Mouse (Mus musculus) MEL (cell line): ENCODE measurements around the gene Slc25a26. TPM values are rescaled to one million over a fixed set of nuclear protein-coding genes. Genes with fewer than 3 reads are reported as not detected.
A peak's percentile ranks its signal among the peaks of the same experiment; 100 is the strongest.

ENCODE experiments used
- DNase-seq: peaks from one replicate; pipeline ENCODE4 v3.0.0; 2011; ENCODE audit warnings: low read depth, low spot score
- H3K27ac ChIP-seq: 2 replicates; pipeline ENCODE4 v1.5.1; 2012; ENCODE audit warnings: low read depth, mild to moderate bottlenecking, control low read depth, low read length, moderate library complexity; ENCODE audit not compliant: control insufficient read depth
- H3K27me3 ChIP-seq, 2 experiments: fragments of 150-350 bp in 1 of 2; sonication (generic) in 1 of 2; 2 replicates each; pipeline ENCODE4 v1.6.1; 2012; ENCODE audit warnings: low read length in 2 of 2, mild to moderate bottlenecking in 2 of 2, improper control_type of control experiment in 1 of 2, moderate library complexity in 1 of 2; ENCODE audit not compliant: insufficient read depth in 2 of 2, control insufficient read depth in 1 of 2
- H3K36me3 ChIP-seq, 2 experiments: 2 replicates each; pipeline ENCODE4 v1.6.1; 2012 to 2014; ENCODE audit warnings: low read length in 2 of 2, improper control_type of control experiment in 1 of 2, inconsistent platforms in 1 of 2, mild to moderate bottlenecking in 1 of 2; ENCODE audit not compliant: insufficient read depth in 2 of 2, control insufficient read depth in 1 of 2
- H3K4me1 ChIP-seq, 2 experiments: fragments of 150-350 bp in 1 of 2; sonication (generic) in 1 of 2; 2 replicates each; pipeline ENCODE4 v1.6.1; 2012; ENCODE audit warnings: low read length in 2 of 2, improper control_type of control experiment in 1 of 2, mild to moderate bottlenecking in 1 of 2; ENCODE audit not compliant: insufficient read depth in 2 of 2, control insufficient read depth in 1 of 2
- H3K4me3 ChIP-seq, 2 experiments: fragments of 150-350 bp in 1 of 2; sonication (generic) in 1 of 2; 2 replicates each; pipeline ENCODE4 v1.5.1; 2012; ENCODE audit warnings: low read depth in 2 of 2, low read length in 2 of 2, mild to moderate bottlenecking in 2 of 2, moderate library complexity in 2 of 2, control low read depth in 1 of 2, improper control_type of control experiment in 1 of 2; ENCODE audit not compliant: control insufficient read depth in 1 of 2, insufficient read depth in 1 of 2
- H3K79me2 ChIP-seq: 2 replicates; pipeline ENCODE4 v1.6.1; 2012; ENCODE audit warnings: mild to moderate bottlenecking, low read length, moderate library complexity; ENCODE audit not compliant: control insufficient read depth, poor library complexity, insufficient read depth
- H3K9ac ChIP-seq: 2 replicates; pipeline ENCODE4 v1.6.1; 2012; ENCODE audit warnings: low read depth, mild to moderate bottlenecking, control low read depth, low read length, moderate library complexity; ENCODE audit not compliant: control insufficient read depth, poor library complexity, severe bottlenecking
- H3K9me3 ChIP-seq: fragments of 150-350 bp; sonication (generic); replicated peaks from 2 replicates; pipeline ENCODE4 v1.6.1; 2012; ENCODE audit warnings: mild to moderate bottlenecking, low read length, improper control_type of control experiment, moderate library complexity; ENCODE audit not compliant: insufficient read depth
- BHLHE40 ChIP-seq: IDR thresholded peaks from 2 replicates; pipeline ENCODE4 v1.6.1; 2012; ENCODE audit warnings: low read depth, mild to moderate bottlenecking, inconsistent platforms, low read length, improper control_type of control experiment, borderline replicate concordance
- CTCF ChIP-seq, 3 experiments: IDR thresholded peaks in 2 of 3; conservative IDR thresholded peaks in 1 of 3; 2 replicates each; pipeline ENCODE4 v1.5.1; 2011 to 2012; ENCODE audit warnings: low read length in 3 of 3, low read depth in 2 of 3, mild to moderate bottlenecking in 2 of 3, improper control_type of control experiment in 1 of 3, inconsistent platforms in 1 of 3, mixed read lengths in 1 of 3, moderate library complexity in 1 of 3; ENCODE audit not compliant: control insufficient read depth in 1 of 3, insufficient read depth in 1 of 3, poor library complexity in 1 of 3, severe bottlenecking in 1 of 3
- E2F4 ChIP-seq: IDR thresholded peaks from 2 replicates; pipeline ENCODE4 v1.6.1; 2011; ENCODE audit warnings: low read depth, low read length, improper control_type of control experiment, borderline replicate concordance
- ELF1 ChIP-seq: IDR thresholded peaks from 2 replicates; pipeline ENCODE4 v1.6.1; 2014; ENCODE audit warnings: low read depth, mild to moderate bottlenecking, inconsistent platforms, low read length, improper control_type of control experiment, moderate library complexity
- EP300 ChIP-seq, 2 experiments: IDR thresholded peaks; 2 replicates each; pipeline ENCODE4 v1.6.1; 2011; ENCODE audit warnings: improper control_type of control experiment in 2 of 2, low read length in 2 of 2, low read depth in 1 of 2, mild to moderate bottlenecking in 1 of 2
- HCFC1 ChIP-seq: IDR thresholded peaks from 2 replicates; pipeline ENCODE4 v1.6.1; 2012; ENCODE audit warnings: low read depth, mild to moderate bottlenecking, inconsistent platforms, low read length, improper control_type of control experiment, moderate library complexity
- JUND ChIP-seq: IDR thresholded peaks from 2 replicates; pipeline ENCODE4 v1.6.1; 2011; ENCODE audit warnings: low read depth, mild to moderate bottlenecking, improper control_type of control experiment, low read length
- MAFK ChIP-seq: IDR thresholded peaks from 2 replicates; pipeline ENCODE4 v1.6.1; 2011; ENCODE audit warnings: low read depth, mild to moderate bottlenecking, low read length, improper control_type of control experiment, borderline replicate concordance
- MAZ ChIP-seq: IDR thresholded peaks from 2 replicates; pipeline ENCODE4 v1.6.1; 2012; ENCODE audit warnings: low read depth, mild to moderate bottlenecking, inconsistent platforms, low read length, improper control_type of control experiment
- MXI1 ChIP-seq: IDR thresholded peaks from 2 replicates; pipeline ENCODE4 v1.6.1; 2011; ENCODE audit warnings: mild to moderate bottlenecking, low read depth, low read length, improper control_type of control experiment
- MYC ChIP-seq: IDR thresholded peaks from 2 replicates; pipeline ENCODE4 v1.6.1; 2011; ENCODE audit warnings: low read depth, mild to moderate bottlenecking, low read length, improper control_type of control experiment, moderate library complexity
- POLR2A ChIP-seq, 2 experiments: IDR thresholded peaks; 2 replicates each; pipeline ENCODE4 v1.6.1; 2011 to 2012; ENCODE audit warnings: low read length in 2 of 2, mild to moderate bottlenecking in 2 of 2, control low read depth in 1 of 2, improper control_type of control experiment in 1 of 2, low read depth in 1 of 2, moderate library complexity in 1 of 2; ENCODE audit not compliant: control insufficient read depth in 1 of 2, insufficient read depth in 1 of 2, poor library complexity in 1 of 2
- POLR2AphosphoS2 ChIP-seq: IDR thresholded peaks from 2 replicates; pipeline ENCODE4 v1.6.1; 2011; ENCODE audit warnings: low read length, improper control_type of control experiment
- RAD21 ChIP-seq: IDR thresholded peaks from 2 replicates; pipeline ENCODE4 v1.6.1; 2011; ENCODE audit warnings: mild to moderate bottlenecking, low read depth, low read length, improper control_type of control experiment
- RCOR1 ChIP-seq: IDR thresholded peaks from 2 replicates; pipeline ENCODE4 v1.6.1; 2012; ENCODE audit warnings: low read depth, mild to moderate bottlenecking, inconsistent platforms, low read length, improper control_type of control experiment
- TAL1 ChIP-seq: IDR thresholded peaks from 2 replicates; pipeline ENCODE4 v1.6.1; 2012; ENCODE audit warnings: mild to moderate bottlenecking, inconsistent platforms, low read length, moderate library complexity, mixed read lengths
- TBP ChIP-seq: IDR thresholded peaks from 2 replicates; pipeline ENCODE4 v1.8.0; 2011; ENCODE audit warnings: low read depth, low read length, improper control_type of control experiment
- TCF12 ChIP-seq: IDR thresholded peaks from 2 replicates; pipeline ENCODE4 v1.6.1; 2014; ENCODE audit warnings: low read depth, mild to moderate bottlenecking, inconsistent platforms, low read length, improper control_type of control experiment, moderate library complexity
- UBTF ChIP-seq: IDR thresholded peaks from 2 replicates; pipeline ENCODE4 v1.6.1; 2012; ENCODE audit warnings: low read depth, mild to moderate bottlenecking, inconsistent platforms, low read length, improper control_type of control experiment, moderate library complexity, borderline replicate concordance; ENCODE audit not compliant: insufficient read depth
- USF2 ChIP-seq, 2 experiments: IDR thresholded peaks; 2 replicates each; pipeline ENCODE4 v1.6.1; 2011 to 2012; ENCODE audit warnings: improper control_type of control experiment in 2 of 2, low read length in 2 of 2, borderline replicate concordance in 1 of 2, inconsistent platforms in 1 of 2, low read depth in 1 of 2, mild to moderate bottlenecking in 1 of 2; ENCODE audit not compliant: insufficient read depth in 1 of 2
- ZC3H11A ChIP-seq: IDR thresholded peaks from 2 replicates; pipeline ENCODE4 v1.6.1; 2012; ENCODE audit warnings: low read depth, mild to moderate bottlenecking, inconsistent platforms, low read length, improper control_type of control experiment
- ZKSCAN1 ChIP-seq: IDR thresholded peaks from 2 replicates; pipeline ENCODE4 v1.6.1; 2012; ENCODE audit warnings: low read depth, mild to moderate bottlenecking, inconsistent platforms, low read length, improper control_type of control experiment, moderate library complexity
- ZMIZ1 ChIP-seq: IDR thresholded peaks from 2 replicates; pipeline ENCODE4 v1.6.1; 2012; ENCODE audit warnings: low read depth, mild to moderate bottlenecking, inconsistent platforms, low read length, improper control_type of control experiment, moderate library complexity
- polyA plus RNA-seq, 2 experiments: library from polyadenylated mRNA; stranded (reverse) in 1 of 2; unstranded in 1 of 2; fragments of >175 nt in 1 of 2; fragments of >200 nt in 1 of 2; gene quantifications; 2 replicates each; pipeline versions ENCODE4 v1.2.1 to v1.2.4; 2012; ENCODE audit warnings: low replicate concordance in 2 of 2, low read depth in 1 of 2; ENCODE audit not compliant: insufficient read length in 2 of 2, insufficient read depth in 1 of 2, missing spikeins in 1 of 2
- total RNA-seq: library from RNA; depleted of rRNA; stranded (reverse); fragments of 300-350 nt; gene quantifications from 2 replicates; pipeline ENCODE4 v1.2.3, GENCODE M21; 2012

Gene Slc25a26
- total and polyA plus RNA-seq, 3 experiments = 8.1 to 11.5 TPM; not detected in 1

DNA sequence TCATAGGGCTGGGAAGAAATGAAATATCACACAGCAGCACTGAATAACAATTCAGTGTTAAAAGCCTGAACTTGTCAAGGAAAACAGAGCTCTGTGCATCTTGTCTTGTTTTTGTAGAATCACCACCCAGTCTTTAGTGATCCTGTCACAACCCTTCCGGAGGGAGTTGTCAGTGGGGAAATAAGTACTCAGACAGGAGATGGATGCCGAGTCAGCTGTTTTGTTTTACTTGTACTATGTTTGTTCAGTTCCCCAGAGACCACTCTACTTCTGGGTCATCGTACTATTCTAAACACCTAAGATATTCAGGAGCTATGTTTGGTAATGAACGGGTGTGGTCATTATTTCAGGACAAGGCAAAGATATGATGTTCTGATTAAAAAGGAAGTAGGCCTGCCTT, 88.2 kb downstream of the Slc25a26 start:
- Histone ChIP-seq H3K9me3 (no peaks in the 10 kb centered on the region), H3K79me2 (no peaks in the 10 kb centered on the region), H3K4me3 (no peak overlapping the region), H3K4me1 (no peaks in the 10 kb centered on the region; a peak in 1 of 4 replicates)
- TF ChIP-seq MAFK (peak; percentile 81; the same call in 1 of the 2 replicates), TBP (no peak)
- TF ChIP-seq, all 39 proteins: peak for 1
- Histone ChIP-seq H3K36me3 (no peaks in the 10 kb centered on the region), H3K27me3 (no peaks in the 10 kb centered on the region), H3K9ac (no peak overlapping the region), H3K27ac (no peak overlapping the region)
- no peak for DNase-seq

DNA sequence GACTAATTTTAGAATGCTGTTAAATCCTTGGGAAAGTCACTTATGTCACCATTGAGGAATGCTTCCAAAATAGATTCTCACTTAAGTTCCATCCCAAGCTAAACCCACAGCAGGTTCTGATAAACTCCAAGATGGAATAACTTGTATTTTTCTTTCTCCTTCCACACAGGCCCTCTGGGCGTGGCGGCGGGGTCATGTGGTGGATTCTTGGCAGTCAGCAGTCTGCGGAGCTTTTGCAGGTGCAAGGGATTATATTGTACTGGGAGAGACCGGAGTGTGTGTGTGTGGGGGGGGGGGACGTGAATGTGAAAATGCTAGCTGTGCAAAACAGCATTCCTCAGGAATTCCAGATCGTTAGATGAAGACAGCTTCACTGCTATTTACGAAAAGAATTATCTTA, 92.1 kb downstream of the Slc25a26 start:
- H3K27me3 ChIP-seq = no peaks in the 10 kb centered on the region
- DNase-seq = no peak
- H3K4me3 ChIP-seq = no peak overlapping the region
- H3K79me2 ChIP-seq = no peaks in the 10 kb centered on the region
- H3K4me1 ChIP-seq = no peaks in the 10 kb centered on the region
- TF ChIP-seq POLR2AphosphoS2 (no peak), ELF1 (no peak), MXI1 (no peak), E2F4 (no peak), ZC3H11A (no peak), POLR2A (IDR thresholded peaks at IDR 0.05; ENCODE audit: control insufficient read depth in 1 of 2, insufficient read depth in 1 of 2, low read depth in 1 of 2, low read length in 2 of 2, poor library complexity in 1 of 2) (no peak), EP300 (IDR thresholded peaks at IDR 0.05; ENCODE audit: low read depth in 1 of 2, low read length in 2 of 2) (no peak)
- no peaks in the 10 kb centered on the region for H3K9me3 ChIP-seq
- no peaks in the 10 kb centered on the region for H3K36me3 ChIP-seq
- no peak overlapping the region for H3K9ac ChIP-seq
- no peak overlapping the region for H3K27ac ChIP-seq

DNA sequence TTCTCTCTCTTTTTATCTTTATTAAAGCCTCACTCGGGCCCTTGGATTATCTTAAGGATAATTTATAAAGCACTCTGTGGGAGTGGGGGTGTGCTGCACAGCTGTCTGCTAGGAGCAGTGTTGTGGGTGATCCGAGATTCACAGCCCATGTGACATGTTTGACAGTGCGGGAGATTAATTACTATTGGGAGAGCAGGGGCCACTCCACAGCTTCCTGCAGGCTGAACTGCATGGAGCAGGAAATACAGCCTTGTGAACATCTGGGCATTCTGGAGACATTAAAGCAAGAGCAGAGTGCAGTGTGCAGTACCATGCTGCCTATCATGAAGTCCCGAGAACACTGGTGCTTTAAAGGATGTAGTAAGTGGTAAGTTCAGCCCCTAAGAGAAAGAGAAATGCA, 92.6 kb downstream of the Slc25a26 start:
- Histone ChIP-seq H3K36me3 (no peaks in the 10 kb centered on the region), H3K27ac (no peak overlapping the region), H3K4me1 (no peaks in the 10 kb centered on the region), H3K4me3 (no peak overlapping the region), H3K9me3 (no peaks in the 10 kb centered on the region), H3K79me2 (no peaks in the 10 kb centered on the region), H3K9ac (no peak overlapping the region), H3K27me3 (no peaks in the 10 kb centered on the region)
- TF ChIP-seq MYC (no peak), POLR2A (IDR thresholded peaks at IDR 0.05; ENCODE audit: control insufficient read depth in 1 of 2, insufficient read depth in 1 of 2, low read depth in 1 of 2, low read length in 2 of 2, poor library complexity in 1 of 2) (no peak), TAL1 (no peak), ZC3H11A (no peak), HCFC1 (no peak), RCOR1 (no peak), RAD21 (no peak), CTCF (IDR thresholded peaks at IDR 0.05 in 2 of 3, conservative IDR thresholded peaks at IDR 0.05 in 1 of 3; ENCODE audit: control insufficient read depth in 1 of 3, insufficient read depth in 1 of 3, low read depth in 2 of 3, low read length in 3 of 3, poor library complexity in 1 of 3, severe bottlenecking in 1 of 3) (no peak), MXI1 (no peak), JUND (no peak), MAFK (no peak), TCF12 (no peak), UBTF (no peak), TBP (no peak), ZMIZ1 (no peak), BHLHE40 (no peak), USF2 (IDR thresholded peaks at IDR 0.05; ENCODE audit: borderline replicate concordance in 1 of 2, insufficient read depth in 1 of 2, low read depth in 1 of 2, low read length in 2 of 2) (no peak), MAZ (no peak), ZKSCAN1 (no peak), EP300 (IDR thresholded peaks at IDR 0.05; ENCODE audit: low read depth in 1 of 2, low read length in 2 of 2) (no peak)
- no peak for DNase-seq
